In the genomic region with DNA sequence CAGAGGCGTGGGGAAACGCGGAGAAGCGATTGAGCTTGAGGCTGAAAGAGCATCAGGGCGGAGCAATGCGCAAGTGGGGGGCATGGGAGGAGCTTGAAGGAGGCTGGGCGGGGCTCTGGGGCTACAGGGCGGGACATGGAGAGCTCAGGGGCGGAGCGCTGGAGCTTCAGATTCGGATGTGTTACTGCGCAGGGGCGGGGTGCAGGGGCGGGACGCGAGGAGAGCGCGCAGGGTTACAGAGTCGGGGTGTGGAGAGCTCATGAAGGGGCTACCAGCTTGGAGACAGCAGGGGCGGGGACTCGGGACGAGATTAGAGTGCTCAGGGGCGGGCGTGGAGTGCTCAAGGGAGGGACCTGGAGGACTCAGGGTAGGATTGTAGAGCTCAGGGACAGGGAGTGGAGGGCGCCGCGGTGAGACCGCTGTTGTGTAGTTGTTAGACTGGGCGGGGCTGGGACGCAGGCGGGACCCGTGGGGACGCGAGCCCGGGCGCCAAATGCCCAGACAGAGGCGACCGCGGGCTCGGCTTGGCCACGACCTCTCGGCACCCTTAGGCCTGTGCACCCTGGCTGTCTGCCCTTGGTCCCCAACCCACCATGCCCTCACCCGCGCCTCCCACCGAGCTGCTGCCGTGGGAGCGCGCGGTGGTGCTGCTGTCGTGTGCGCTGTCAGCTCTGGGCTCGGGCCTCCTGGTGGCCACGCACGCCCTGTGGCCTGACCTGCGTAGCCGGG, we compare ENCODE assay signal across 8 mouse cellular contexts. TPM values are rescaled to one million over a fixed set of nuclear protein-coding genes. Genes with fewer than 3 reads are reported as not detected.
A peak's percentile ranks its signal among the peaks of the same experiment; 100 is the strongest.
DNase-seq lines count a peak whose midpoint lies in the region; ATAC-seq and TF ChIP-seq lines count a peak whose summit lies in the region.

A gene (plus strand): TSS at position 205 of the 729 bp plus-strand sequence.

- H3K9ac ChIP-seq in kidney, embryonic 14.5 days (ENCODE audit: low read depth, low read length), result peak within 1 kb of the TSS; percentile 50
- peak within 1 kb of the TSS; percentile 55 for H3K9ac ChIP-seq in limb, embryonic 15.5 days

- peak; percentile 95 for ATAC-seq in kidney, embryonic 14.5 days (ENCODE audit: low FRiP score, low TSS enrichment)
- peak; percentile 96 for ATAC-seq in limb, embryonic 15.5 days (ENCODE audit: insufficient number of reproducible peaks, low FRiP score, low TSS enrichment, low read depth)

- no peaks in the 10 kb centered on the region for H3K36me3 ChIP-seq in kidney, embryonic 14.5 days (ENCODE audit: control insufficient read depth, insufficient read depth, low read length)
- H3K36me3 ChIP-seq in limb, embryonic 15.5 days, result no peaks in the 10 kb centered on the region

- 0 out of 2 replicates have a peak, but pooled peaks cover 5% of the 10 kb centered on the region for H3K27me3 ChIP-seq in kidney, embryonic 14.5 days (ENCODE audit: control insufficient read depth, insufficient read depth, low read length)
- no peaks in the 10 kb centered on the region for H3K27me3 ChIP-seq in limb, embryonic 15.5 days

- peak; percentile 29; the same call in 1 of the 2 replicates for TF ChIP-seq CTCF in bone marrow, adult 2 months (IDR thresholded peaks at IDR 0.05; ENCODE audit: control insufficient read depth, insufficient read depth, low read length)
- TF ChIP-seq CTCF in embryonic fibroblast, embryonic 13.5 days (IDR thresholded peaks at IDR 0.05; ENCODE audit: borderline replicate concordance, insufficient read depth, low read length), result no peak

- H3K27ac ChIP-seq in bone marrow, adult 2 months (ENCODE audit: control insufficient read depth, insufficient read depth, low read depth, low read length, poor library complexity), result peak within 1 kb of the TSS; percentile 95
- H3K27ac ChIP-seq in embryonic fibroblast, embryonic 13.5 days (ENCODE audit: insufficient read depth, low read length), result no peak within 1 kb of the TSS
- H3K27ac ChIP-seq in kidney, embryonic 14.5 days (ENCODE audit: low read depth, low read length), result no peak within 1 kb of the TSS
- H3K27ac ChIP-seq in limb, embryonic 15.5 days, result peak within 1 kb of the TSS; percentile 74

- H3K9me3 ChIP-seq in kidney, embryonic 14.5 days (ENCODE audit: control insufficient read depth, low read length), result 0 out of 2 replicates have a peak, but pooled peaks cover 5% of the 10 kb centered on the region
- no peaks in the 10 kb centered on the region for H3K9me3 ChIP-seq in limb, embryonic 15.5 days

- peak; percentile 49; the same call in 1 of the 2 replicates for TF ChIP-seq POLR2A in bone marrow, adult 2 months (IDR thresholded peaks at IDR 0.05; ENCODE audit: borderline replicate concordance, control insufficient read depth, low read depth, low read length)
- peak; percentile 37; the same call in 1 of the 2 replicates for TF ChIP-seq POLR2A in embryonic fibroblast, embryonic 13.5 days (IDR thresholded peaks at IDR 0.05; ENCODE audit: low read depth, low read length)

- H3K4me1 ChIP-seq in bone marrow, adult 2 months (ENCODE audit: control insufficient read depth, insufficient read depth, low read length), result peaks cover 3% of the 10 kb centered on the region; the same call in 1 of the 2 replicates
- no peaks in the 10 kb centered on the region for H3K4me1 ChIP-seq in embryonic fibroblast, embryonic 13.5 days (ENCODE audit: control insufficient read depth, insufficient read depth, low read length)
- peaks cover 5% of the 10 kb centered on the region; the same call in 1 of the 2 replicates for H3K4me1 ChIP-seq in kidney, embryonic 14.5 days (ENCODE audit: control insufficient read depth, insufficient read depth, low read length)
- H3K4me1 ChIP-seq in limb, embryonic 15.5 days, result peaks cover 24% of the 10 kb centered on the region

- under 1% methylated on average over 55 of the region's 56 CpGs for WGBS in bone marrow, adult 2 months
- under 1% methylated on average over 56 of the region's 56 CpGs for WGBS in kidney, embryonic 14.5 days
- under 1% methylated on average over 56 of the region's 56 CpGs for WGBS in limb, embryonic 15.5 days

- H3K4me2 ChIP-seq in kidney, embryonic 14.5 days (replicated peaks; ENCODE audit: low read depth, low read length), result peak within 1 kb of the TSS; percentile 78
- H3K4me2 ChIP-seq in limb, embryonic 15.5 days, result peak within 1 kb of the TSS; percentile 95

- DNase-seq in 3T3-L1 (ENCODE audit: low read depth, low spot score), result peak; percentile 82
- DNase-seq in heart, adult 9 months (ENCODE audit: low spot score in 2 of 2), result peak; percentile 93 to 94
- DNase-seq in monocyte, adult 2 months (ENCODE audit: low read depth in 1 of 2, low spot score in 2 of 2), result peak; percentile 66 to 79
- DNase-seq in spleen, postnatal 36 days (ENCODE audit: low spot score in 2 of 2), result peak; percentile 93 to 94

- H3K4me3 ChIP-seq in bone marrow, adult 2 months (replicated peaks; ENCODE audit: control insufficient read depth, low read depth, low read length), result peak within 1 kb of the TSS; percentile 81
- H3K4me3 ChIP-seq in embryonic fibroblast, embryonic 13.5 days (ENCODE audit: insufficient read depth, low read length), result peak within 1 kb of the TSS; percentile 49
- H3K4me3 ChIP-seq in kidney, embryonic 14.5 days (ENCODE audit: low read length), result peak within 1 kb of the TSS; percentile 51
- peak within 1 kb of the TSS; percentile 59 for H3K4me3 ChIP-seq in limb, embryonic 15.5 days

RNA-seq across cellular contexts. Expression of the gene that starts here (rescaled TPM):
- polyA plus RNA-seq in bone marrow, adult 2 months (2011; ENCODE audit: insufficient read depth, insufficient read length, low replicate concordance, missing spikeins), result 1.6 and 2.0 TPM in 2 replicates
- 2.0 and 2.3 TPM in 2 replicates for polyA plus RNA-seq in embryonic fibroblast, embryonic 13.5 days (2011; ENCODE audit: insufficient read length, low read depth, missing spikeins)
- 0.20 and 0.24 TPM in 2 replicates for polyA plus RNA-seq in kidney, embryonic 14.5 days (2014; fragmentation: Nextera tagmentation; extraction: Ambion mirVana)
- 1.4 and 1.7 TPM in 2 replicates for polyA plus RNA-seq in limb, embryonic 15.5 days (2015; fragmentation: Nextera tagmentation; extraction: Ambion mirVana)

Comparison
In these comparisons a context has a peak if more than half of its experiments do, and no peak if none do; other contexts are left out.
1. Peak in ATAC-seq, H3K4me3 ChIP-seq, H3K9ac ChIP-seq and H3K4me2 ChIP-seq in kidney, embryonic 14.5 days; RNA of the gene not detected or under 1 TPM.
2. H3K27ac ChIP-seq: peak in bone marrow, adult 2 months (single experiment) and limb, embryonic 15.5 days (single experiment); none in embryonic fibroblast, embryonic 13.5 days (single experiment) and kidney, embryonic 14.5 days (single experiment).
3. Peak in every context shown above with its lines, with median percentiles within 50 percentile points of each other: DNase-seq and H3K4me3 ChIP-seq.